Mouse (Mus musculus): ENCODE data around the gene Adam34. TPM values are rescaled to one million over a fixed set of nuclear protein-coding genes. Genes with fewer than 3 reads are reported as not detected.
"Not testable (repeated sequence)": the region's sequence is repeated elsewhere in the genome, so short reads cannot be mapped to it uniquely, and the experiment has no call there.

Adam34 gene
- polyA plus RNA-seq (2012; ENCODE audit: insufficient read depth, insufficient read length, missing spikeins): not detected in 2 replicates

GRCm38 (mm10) chr8:43709949-43710348, at the start of gene Adam34:
Adam34 (minus strand) TSS chr8:43710049.
- TF ChIP-seq POLR2A (IDR thresholded peaks at IDR 0.05; ENCODE audit: borderline replicate concordance, low read depth, low read length) (no peak), CTCF (IDR thresholded peaks at IDR 0.05; ENCODE audit: low read depth, low read length) (no peak)
- no peak within 1 kb of the TSS for H3K27ac ChIP-seq (ENCODE audit: insufficient read depth, low read depth, low read length)
- H3K4me1 ChIP-seq (ENCODE audit: control insufficient read depth, insufficient read depth, low read length): no peaks in the 10 kb centered on the region
- H3K4me3 ChIP-seq (ENCODE audit: insufficient read depth, low read length): no peak within 1 kb of the TSS

- Histone ChIP-seq H3K4me3 (ENCODE audit: insufficient read depth, low read length) (no peak within 1 kb of the TSS), H3K27ac (ENCODE audit: insufficient read depth, low read depth, low read length) (no peak within 1 kb of the TSS), H3K4me1 (ENCODE audit: control insufficient read depth, insufficient read depth, low read length) (no peaks in the 10 kb centered on the region)
- TF ChIP-seq CTCF (IDR thresholded peaks at IDR 0.05; ENCODE audit: low read depth, low read length) (no peak), POLR2A (IDR thresholded peaks at IDR 0.05; ENCODE audit: borderline replicate concordance, low read depth, low read length) (no peak)
Measured at GRCm38 (mm10) chr8:43627176-43627575, 82.7 kb downstream of the Adam34 start, which contains the start of gene Gm5346. Gm5346 (minus strand) TSS chr8:43627276.

- H3K27ac ChIP-seq (ENCODE audit: insufficient read depth, low read depth, low read length): no peak overlapping the region
- TF ChIP-seq CTCF (IDR thresholded peaks at IDR 0.05; ENCODE audit: low read depth, low read length) (no peak), POLR2A (IDR thresholded peaks at IDR 0.05; ENCODE audit: borderline replicate concordance, low read depth, low read length) (no peak)
- no peaks in the 10 kb centered on the region for H3K4me1 ChIP-seq (ENCODE audit: control insufficient read depth, insufficient read depth, low read length)
- no peak overlapping the region for H3K4me3 ChIP-seq (ENCODE audit: insufficient read depth, low read length)
Measured at GRCm38 (mm10) chr8:43616046-43616445, 93.8 kb downstream of the Adam34 start.

- not testable (repeated sequence) for H3K27ac ChIP-seq (ENCODE audit: insufficient read depth, low read depth, low read length); H3K4me3 ChIP-seq (ENCODE audit: insufficient read depth, low read length); H3K4me1 ChIP-seq (ENCODE audit: control insufficient read depth, insufficient read depth, low read length)
Measured at GRCm38 (mm10) chr8:43603657-43604056, 106.2 kb downstream of the Adam34 start.

GRCm38 (mm10) chr8:43603166-43603565, 106.7 kb downstream of the Adam34 start:
- H3K27ac ChIP-seq (ENCODE audit: insufficient read depth, low read depth, low read length); H3K4me1 ChIP-seq (ENCODE audit: control insufficient read depth, insufficient read depth, low read length); H3K4me3 ChIP-seq (ENCODE audit: insufficient read depth, low read length): not testable (repeated sequence)

Other genes starting within 250 kb of the Adam34 start
- not detected in 2 replicates for gene Adam26b, start 181.9 kb downstream of the Adam34 start, polyA plus RNA-seq (2012; ENCODE audit: insufficient read depth, insufficient read length, missing spikeins)
- gene Adam26a, start 133.3 kb downstream of the Adam34 start, polyA plus RNA-seq (2012; ENCODE audit: insufficient read depth, insufficient read length, missing spikeins): not detected in 2 replicates
- gene Gm5346, start 82.8 kb downstream of the Adam34 start, polyA plus RNA-seq (2012; ENCODE audit: insufficient read depth, insufficient read length, missing spikeins): not detected in 2 replicates

Measured in bone marrow macrophage, adult 2 months (primary cell).